8 mouse cellular contexts compared by ENCODE assay signal in the genomic region with DNA sequence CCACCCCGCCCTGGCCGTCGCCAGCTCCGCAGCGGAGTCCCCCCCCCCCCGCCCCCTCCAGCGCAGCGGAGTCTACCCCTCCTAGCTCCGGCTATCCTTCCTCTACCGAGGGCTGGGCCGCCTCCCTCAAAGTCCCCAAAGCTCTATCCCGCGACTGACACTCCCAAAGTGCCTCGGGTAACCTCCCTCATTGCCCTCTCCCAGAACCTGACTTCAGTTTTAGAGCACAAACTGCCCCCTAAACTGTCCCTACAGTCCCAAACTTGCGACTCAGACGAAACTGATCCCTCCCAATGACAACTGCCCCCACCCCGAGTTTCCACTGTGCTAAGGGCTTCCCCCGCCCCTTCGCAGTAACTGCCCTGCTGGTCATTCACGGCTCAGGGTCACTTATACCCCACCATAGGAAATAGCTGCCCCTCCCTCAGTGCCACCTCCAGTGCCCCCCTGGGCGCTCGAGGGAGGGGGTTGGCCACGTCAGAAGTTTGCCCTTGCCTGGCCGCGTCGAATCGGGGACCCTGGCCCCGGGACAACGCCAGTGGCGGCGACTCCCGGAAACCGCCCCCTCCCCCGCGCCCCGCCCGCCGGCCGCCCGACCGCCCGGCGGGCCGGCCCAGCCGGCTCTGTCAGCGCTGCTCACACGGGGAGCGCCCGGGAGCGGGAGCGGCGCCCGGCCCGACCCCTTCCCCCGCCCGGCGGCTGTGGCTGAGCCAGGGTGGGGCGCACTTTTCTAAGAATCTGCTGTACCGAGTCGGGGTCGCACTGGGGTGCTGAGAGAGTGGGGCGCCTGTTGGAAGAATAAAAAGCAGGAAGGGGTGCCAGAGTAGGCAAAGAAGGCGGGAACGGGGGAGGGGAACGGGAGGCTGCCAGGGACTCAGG. TPM values are rescaled to one million over a fixed set of nuclear protein-coding genes. Genes with fewer than 3 reads are reported as not detected.
DNase-seq lines count a peak whose midpoint lies in the region; ATAC-seq and TF ChIP-seq lines count a peak whose summit lies in the region.

No protein-coding gene starts in this region.

- H3K4me1 ChIP-seq in forebrain, postnatal 0 days (ENCODE audit: insufficient read depth): peaks cover 19% of the 10 kb centered on the region
- peaks cover 21% of the 10 kb centered on the region for H3K4me1 ChIP-seq in hindbrain, embryonic 11.5 days (replicated peaks; ENCODE audit: control insufficient read depth, insufficient read depth, low read length)

- H3K27me3 ChIP-seq in forebrain, postnatal 0 days (ENCODE audit: insufficient read depth, low read length): no peaks in the 10 kb centered on the region
- H3K27me3 ChIP-seq in hindbrain, embryonic 11.5 days (ENCODE audit: control insufficient read depth, insufficient read depth, low read length): peaks cover 69% of the 10 kb centered on the region

- H3K9ac ChIP-seq in forebrain, postnatal 0 days: peak overlapping the region; percentile 66
- H3K9ac ChIP-seq in hindbrain, embryonic 11.5 days (ENCODE audit: low read depth, low read length): peak overlapping the region; percentile 50

- 6% methylated on average over 63 of the region's 65 CpGs for WGBS in forebrain, postnatal 0 days
- WGBS in hindbrain, embryonic 11.5 days: under 1% methylated on average over 59 of the region's 65 CpGs

- peak overlapping the region; percentile 85 for H3K27ac ChIP-seq in forebrain, postnatal 0 days (ENCODE audit: low read depth, low read length)
- H3K27ac ChIP-seq in hindbrain, embryonic 11.5 days (ENCODE audit: low read depth, low read length): peak overlapping the region; percentile 62

- no peaks in the 10 kb centered on the region for H3K36me3 ChIP-seq in forebrain, postnatal 0 days (ENCODE audit: insufficient read depth)
- H3K36me3 ChIP-seq in hindbrain, embryonic 11.5 days (ENCODE audit: control insufficient read depth, insufficient read depth, low read length): no peaks in the 10 kb centered on the region

- no peak for TF ChIP-seq CTCF in forebrain, postnatal 0 days (IDR thresholded peaks at IDR 0.05; ENCODE audit: low read depth)

- peak overlapping the region; percentile 99 for H3K4me2 ChIP-seq in forebrain, postnatal 0 days (ENCODE audit: low read depth)
- peak overlapping the region; percentile 98 for H3K4me2 ChIP-seq in hindbrain, embryonic 11.5 days (replicated peaks; ENCODE audit: low read depth, low read length)

- peak overlapping the region; percentile 66 for H3K4me3 ChIP-seq in forebrain, postnatal 0 days (ENCODE audit: low read depth, low read length)
- H3K4me3 ChIP-seq in hindbrain, embryonic 11.5 days (ENCODE audit: low read depth, low read length): peak overlapping the region; percentile 59

- ATAC-seq in forebrain, postnatal 0 days: peak; percentile 17; the same call in 1 of the 2 replicates
- peak; percentile 55 for ATAC-seq in hindbrain, embryonic 11.5 days (ENCODE audit: low FRiP score)

- no peaks in the 10 kb centered on the region for H3K9me3 ChIP-seq in forebrain, postnatal 0 days (ENCODE audit: low read length)
- H3K9me3 ChIP-seq in hindbrain, embryonic 11.5 days (ENCODE audit: control insufficient read depth, low read length): no peaks in the 10 kb centered on the region

- DNase-seq in frontal cortex, postnatal 36 days (ENCODE audit: low spot score in 2 of 2): peak; percentile 28 to 35
- DNase-seq in frontal cortex, postnatal 10 days (ENCODE audit: low spot score in 2 of 2): no peak
- DNase-seq in cerebellum, adult 11 months: peak; percentile 59
- DNase-seq in forebrain, postnatal 0 days: peak; percentile 28
- DNase-seq in hindbrain, embryonic 11.5 days (ENCODE audit: low spot score): peak; percentile 62
- DNase-seq in layer of hippocampus, postnatal 10 days (ENCODE audit: low spot score in 2 of 2): peak; percentile 66
- peak; percentile 85 to 90 for DNase-seq in lung, postnatal 4 days
- peak; percentile 47 for DNase-seq in right cerebral cortex, postnatal 14 days

RNA-seq across cellular contexts. Expression of a gene that starts 9.8 kb away (rescaled TPM):
- total RNA-seq in forebrain, postnatal 0 days (2014; rRNA removed): 6.5 and 12.3 TPM in 2 replicates
- polyA plus RNA-seq in forebrain, postnatal 0 days (2015; fragmentation: Nextera tagmentation; extraction: Ambion mirVana): 4.5 and 4.6 TPM in 2 replicates
- polyA plus RNA-seq in hindbrain, embryonic 11.5 days (2014; fragmentation: Nextera tagmentation; extraction: Ambion mirVana): 20.3 and 21.7 TPM in 2 replicates
- 10 to 100 TPM; 12.5 to 15.6 TPM for total RNA-seq in layer of hippocampus, postnatal 10 days (2021)

RNA-seq across cellular contexts. Expression of a gene that starts 15.7 kb away (rescaled TPM):
- total RNA-seq in forebrain, postnatal 0 days (2014; rRNA removed): 0.31 and 2.4 TPM in 2 replicates
- polyA plus RNA-seq in forebrain, postnatal 0 days (2015; fragmentation: Nextera tagmentation; extraction: Ambion mirVana): 0.50 and 0.75 TPM in 2 replicates
- 1.0 and 1.1 TPM in 2 replicates for polyA plus RNA-seq in hindbrain, embryonic 11.5 days (2014; fragmentation: Nextera tagmentation; extraction: Ambion mirVana)
- 1 to 10 TPM; 1.3 to 2.5 TPM for total RNA-seq in layer of hippocampus, postnatal 10 days (2021)

RNA-seq across cellular contexts. Expression of a gene that starts 22.9 kb away (rescaled TPM):
- 0.15 TPM in 1 of 2 replicates, not detected in the other for total RNA-seq in forebrain, postnatal 0 days (2014; rRNA removed)
- polyA plus RNA-seq in forebrain, postnatal 0 days (2015; fragmentation: Nextera tagmentation; extraction: Ambion mirVana): not detected in 2 replicates
- polyA plus RNA-seq in hindbrain, embryonic 11.5 days (2014; fragmentation: Nextera tagmentation; extraction: Ambion mirVana): 0.15 TPM in 2 replicates
- total RNA-seq in layer of hippocampus, postnatal 10 days (2021): not detected

RNA-seq across cellular contexts. Expression of a gene that starts 31.8 kb away (rescaled TPM):
- 33.2 and 39.3 TPM in 2 replicates for total RNA-seq in forebrain, postnatal 0 days (2014; rRNA removed)
- 63.0 and 63.7 TPM in 2 replicates for polyA plus RNA-seq in forebrain, postnatal 0 days (2015; fragmentation: Nextera tagmentation; extraction: Ambion mirVana)
- 51.6 and 57.0 TPM in 2 replicates for polyA plus RNA-seq in hindbrain, embryonic 11.5 days (2014; fragmentation: Nextera tagmentation; extraction: Ambion mirVana)
- 10 to 100 TPM; 33.3 to 33.9 TPM for total RNA-seq in layer of hippocampus, postnatal 10 days (2021)

RNA-seq across cellular contexts. Expression of a gene that starts 43.0 kb away (rescaled TPM):
- total RNA-seq in forebrain, postnatal 0 days (2014; rRNA removed): 46.2 and 47.8 TPM in 2 replicates
- 25.9 and 29.9 TPM in 2 replicates for polyA plus RNA-seq in forebrain, postnatal 0 days (2015; fragmentation: Nextera tagmentation; extraction: Ambion mirVana)
- 23.5 and 27.9 TPM in 2 replicates for polyA plus RNA-seq in hindbrain, embryonic 11.5 days (2014; fragmentation: Nextera tagmentation; extraction: Ambion mirVana)
- total RNA-seq in layer of hippocampus, postnatal 10 days (2021): 10 to 100 TPM; 33.0 to 38.7 TPM

Comparison
In these comparisons a context has a peak if more than half of its experiments do, and no peak if none do; other contexts are left out.
1. DNase-seq: peak in frontal cortex, postnatal 36 days (2 of 2), cerebellum, adult 11 months (single experiment), forebrain, postnatal 0 days (single experiment), hindbrain, embryonic 11.5 days (single experiment), layer of hippocampus, postnatal 10 days (2 of 2), lung, postnatal 4 days (2 of 2) and right cerebral cortex, postnatal 14 days (single experiment); none in frontal cortex, postnatal 10 days (0 of 2).